Mouse (Mus musculus): ENCODE results near the gene Pycr1.

DNA sequence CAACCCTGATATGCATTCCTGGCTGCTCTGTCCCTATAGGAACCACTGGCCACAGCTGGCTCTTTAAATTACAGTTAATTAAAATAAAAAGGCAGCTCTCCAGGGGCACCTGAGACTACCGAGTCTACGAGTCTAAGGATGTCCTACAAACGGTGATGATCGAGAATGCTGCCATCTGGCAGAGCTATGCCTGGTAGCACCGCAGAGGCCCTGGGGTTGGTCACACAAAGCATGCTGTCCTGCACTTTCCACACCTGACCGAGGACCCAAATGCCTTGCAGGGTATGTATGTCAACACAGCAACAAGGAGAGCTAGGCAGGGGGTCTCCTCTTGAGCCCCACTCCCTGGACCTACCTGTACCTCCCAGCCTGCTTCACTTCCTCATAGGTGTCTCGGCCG lies 29.6 kb downstream of the Pycr1 start:
- TF ChIP-seq CTCF (IDR thresholded peaks at IDR 0.05; ENCODE audit: low read depth, low read length): no peak
- no peak for TF ChIP-seq EP300 (IDR thresholded peaks at IDR 0.05; ENCODE audit: insufficient read depth, low read depth, low read length)

Measured in ES-Bruce4 (cell line).